Mouse (Mus musculus): ENCODE data around the gene Itgb3. TPM values are rescaled to one million over a fixed set of nuclear protein-coding genes. Genes with fewer than 3 reads are reported as not detected.
"Not testable (repeated sequence)": the region's sequence is repeated elsewhere in the genome, so short reads cannot be mapped to it uniquely, and the experiment has no call there.

The Itgb3 gene
- polyA plus RNA-seq, 1 experiment, result 14.7 TPM

DNA sequence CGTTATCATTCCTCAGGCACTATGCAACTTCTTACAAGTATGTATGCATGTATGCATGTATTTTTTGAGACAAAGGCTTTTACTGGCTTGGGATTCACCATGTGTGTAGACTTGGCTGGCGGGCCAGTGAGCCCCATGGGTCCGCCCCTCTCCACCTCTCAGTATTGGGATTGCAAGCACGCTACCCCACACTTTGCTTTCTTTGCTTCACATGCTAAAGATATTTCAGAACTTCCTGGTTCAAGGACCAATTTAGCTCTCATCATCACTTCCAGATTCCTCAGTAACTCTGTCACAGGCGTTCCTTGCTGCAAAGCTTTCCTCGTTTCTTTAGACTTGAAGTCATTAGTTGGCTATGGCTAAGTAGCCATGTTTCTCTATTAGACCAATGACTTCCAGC, 41.7 kb upstream of the Itgb3 start:
- TF ChIP-seq CTCF (IDR thresholded peaks at IDR 0.05; ENCODE audit: borderline replicate concordance, control insufficient read depth, extremely low read depth, insufficient read depth, low read length, poor library complexity), result no peak
- no peak for TF ChIP-seq POLR2A (IDR thresholded peaks at IDR 0.05; ENCODE audit: control insufficient read depth, extremely low read depth, insufficient read depth, low read length, poor library complexity)
- WGBS, result 95% methylated on average over 6 of the region's 6 CpGs

DNA sequence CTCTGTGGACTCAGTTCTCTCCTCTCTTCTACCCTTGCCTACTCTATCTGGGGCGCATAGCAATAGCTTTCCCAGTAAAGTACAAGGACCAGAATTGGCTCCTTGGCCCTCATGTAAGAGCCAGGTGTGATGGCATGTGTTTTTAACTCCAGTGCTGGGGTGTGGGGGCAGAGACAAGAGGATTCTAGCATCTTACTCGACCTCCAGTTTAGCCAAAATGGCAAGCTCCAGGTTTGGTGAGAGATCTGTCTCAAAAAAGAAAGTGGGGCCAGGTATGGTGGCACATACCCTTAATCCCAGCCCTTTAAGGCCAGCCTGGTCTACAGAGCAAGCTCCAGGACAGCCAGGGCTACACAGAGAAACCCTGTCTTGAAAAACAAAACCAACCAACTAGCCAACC, 41.0 kb upstream of the Itgb3 start:
- WGBS, result 82% methylated on average over 2 of the region's 2 CpGs
- Histone ChIP-seq H3K4me3 (ENCODE audit: control insufficient read depth, insufficient read depth, low read length) (no peak overlapping the region), H3K27ac (ENCODE audit: control insufficient read depth, insufficient read depth, low read length) (no peak overlapping the region), H3K36me3 (ENCODE audit: control insufficient read depth, insufficient read depth, low read length) (no peaks in the 10 kb centered on the region), H3K27me3 (ENCODE audit: control insufficient read depth, insufficient read depth, low read length) (peaks cover 2% of the 10 kb centered on the region; the same call in 1 of the 2 replicates), H3K4me1 (replicated peaks; ENCODE audit: control insufficient read depth, insufficient read depth, low read length) (peaks cover 5% of the 10 kb centered on the region)
- DNase-seq, result no peak
- TF ChIP-seq POLR2A (IDR thresholded peaks at IDR 0.05; ENCODE audit: control insufficient read depth, extremely low read depth, insufficient read depth, low read length, poor library complexity) (no peak), CTCF (IDR thresholded peaks at IDR 0.05; ENCODE audit: borderline replicate concordance, control insufficient read depth, extremely low read depth, insufficient read depth, low read length, poor library complexity) (no peak)

More for the DNA sequence above, 41.7 kb upstream of the Itgb3 start:
- Histone ChIP-seq H3K27me3 (ENCODE audit: control insufficient read depth, insufficient read depth, low read length) (no peaks in the 10 kb centered on the region), H3K27ac (ENCODE audit: control insufficient read depth, insufficient read depth, low read length) (no peak overlapping the region), H3K36me3 (ENCODE audit: control insufficient read depth, insufficient read depth, low read length) (no peaks in the 10 kb centered on the region), H3K4me1 (replicated peaks; ENCODE audit: control insufficient read depth, insufficient read depth, low read length) (peaks cover 1% of the 10 kb centered on the region), H3K4me3 (ENCODE audit: control insufficient read depth, insufficient read depth, low read length) (no peak overlapping the region)
- no peak for DNase-seq

DNA sequence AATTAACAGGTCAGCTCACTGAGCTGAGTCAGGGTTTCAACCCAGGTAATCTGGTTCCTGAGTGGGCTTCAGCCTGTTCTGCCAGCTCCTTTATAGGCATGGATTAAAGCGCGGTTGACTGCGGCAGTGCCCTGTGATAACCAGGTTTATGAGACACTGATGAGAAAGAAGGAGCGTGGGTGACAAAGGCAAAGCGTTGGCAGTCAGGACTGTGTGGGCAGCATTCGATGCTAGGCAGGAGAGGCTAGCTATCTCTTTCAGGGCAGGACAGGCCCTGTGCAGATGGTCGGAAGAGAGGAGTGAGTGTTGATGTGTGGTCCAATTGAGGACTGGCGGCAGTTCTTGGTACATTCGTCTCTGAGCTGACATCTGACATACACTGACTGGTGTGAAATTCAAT, 40.1 kb upstream of the Itgb3 start:
- no peak overlapping the region for H3K4me3 ChIP-seq (ENCODE audit: control insufficient read depth, insufficient read depth, low read length)
- 96% methylated on average over 9 of the region's 9 CpGs for WGBS
- H3K27ac ChIP-seq (ENCODE audit: control insufficient read depth, insufficient read depth, low read length), result no peak overlapping the region
- peaks cover 5% of the 10 kb centered on the region for H3K4me1 ChIP-seq (replicated peaks; ENCODE audit: control insufficient read depth, insufficient read depth, low read length)
- peaks cover 2% of the 10 kb centered on the region; the same call in 1 of the 2 replicates for H3K27me3 ChIP-seq (ENCODE audit: control insufficient read depth, insufficient read depth, low read length)
- TF ChIP-seq CTCF (IDR thresholded peaks at IDR 0.05; ENCODE audit: borderline replicate concordance, control insufficient read depth, extremely low read depth, insufficient read depth, low read length, poor library complexity) (no peak), POLR2A (IDR thresholded peaks at IDR 0.05; ENCODE audit: control insufficient read depth, extremely low read depth, insufficient read depth, low read length, poor library complexity) (no peak)
- H3K36me3 ChIP-seq (ENCODE audit: control insufficient read depth, insufficient read depth, low read length), result no peaks in the 10 kb centered on the region
- DNase-seq, result no peak

DNA sequence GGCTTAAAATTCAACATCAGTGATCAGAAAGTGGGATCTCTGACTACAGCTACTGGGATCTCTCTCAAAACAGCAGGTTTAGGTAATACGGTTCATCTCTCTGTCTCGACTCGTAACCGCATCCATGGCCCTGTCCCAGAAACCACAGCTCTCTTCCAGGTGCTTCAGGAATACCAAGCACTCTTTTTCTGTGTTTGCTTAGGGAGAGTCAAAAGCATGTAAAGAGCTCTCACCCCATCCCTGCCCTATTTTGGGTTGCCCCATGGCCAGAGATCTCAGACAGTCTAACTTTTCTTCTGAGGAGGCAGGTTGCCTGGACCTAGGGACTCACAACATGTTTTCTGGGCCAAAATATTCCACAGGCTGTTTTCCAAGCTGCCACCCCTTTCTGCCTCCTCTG, 39.5 kb upstream of the Itgb3 start:
- TF ChIP-seq CTCF (IDR thresholded peaks at IDR 0.05; ENCODE audit: borderline replicate concordance, control insufficient read depth, extremely low read depth, insufficient read depth, low read length, poor library complexity) (no peak), POLR2A (IDR thresholded peaks at IDR 0.05; ENCODE audit: control insufficient read depth, extremely low read depth, insufficient read depth, low read length, poor library complexity) (no peak)
- 96% methylated on average over 4 of the region's 4 CpGs for WGBS
- no peaks in the 10 kb centered on the region for H3K36me3 ChIP-seq (ENCODE audit: control insufficient read depth, insufficient read depth, low read length)
- peaks cover 5% of the 10 kb centered on the region for H3K4me1 ChIP-seq (replicated peaks; ENCODE audit: control insufficient read depth, insufficient read depth, low read length)
- no peak for DNase-seq
- peaks cover 2% of the 10 kb centered on the region; the same call in 1 of the 2 replicates for H3K27me3 ChIP-seq (ENCODE audit: control insufficient read depth, insufficient read depth, low read length)
- no peak overlapping the region for H3K27ac ChIP-seq (ENCODE audit: control insufficient read depth, insufficient read depth, low read length)
- no peak overlapping the region for H3K4me3 ChIP-seq (ENCODE audit: control insufficient read depth, insufficient read depth, low read length)

DNA sequence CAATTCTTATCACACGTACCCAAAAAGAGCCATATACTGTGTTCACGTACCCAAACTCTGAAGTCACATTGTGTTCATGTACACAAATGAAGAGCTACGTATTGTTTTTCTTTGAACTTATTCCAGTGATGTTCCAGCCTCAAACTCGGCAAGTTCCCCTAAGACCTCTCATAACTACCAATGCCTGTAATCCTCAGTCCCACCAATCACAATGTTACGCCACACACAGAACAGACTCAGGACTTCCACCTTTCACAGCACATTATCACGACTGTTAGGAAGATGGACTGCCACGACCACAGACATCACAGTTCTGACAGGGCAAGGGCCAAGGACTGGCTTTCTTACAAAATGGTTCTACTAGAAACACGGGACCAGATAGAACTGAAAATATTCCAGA, 37.3 kb upstream of the Itgb3 start:
- H3K4me3 ChIP-seq (ENCODE audit: control insufficient read depth, insufficient read depth, low read length); H3K36me3 ChIP-seq (ENCODE audit: control insufficient read depth, insufficient read depth, low read length); H3K4me1 ChIP-seq (replicated peaks; ENCODE audit: control insufficient read depth, insufficient read depth, low read length); H3K27me3 ChIP-seq (ENCODE audit: control insufficient read depth, insufficient read depth, low read length); H3K27ac ChIP-seq (ENCODE audit: control insufficient read depth, insufficient read depth, low read length); DNase-seq: not testable (repeated sequence)
- 69% methylated on average over 8 of the region's 8 CpGs for WGBS

DNA sequence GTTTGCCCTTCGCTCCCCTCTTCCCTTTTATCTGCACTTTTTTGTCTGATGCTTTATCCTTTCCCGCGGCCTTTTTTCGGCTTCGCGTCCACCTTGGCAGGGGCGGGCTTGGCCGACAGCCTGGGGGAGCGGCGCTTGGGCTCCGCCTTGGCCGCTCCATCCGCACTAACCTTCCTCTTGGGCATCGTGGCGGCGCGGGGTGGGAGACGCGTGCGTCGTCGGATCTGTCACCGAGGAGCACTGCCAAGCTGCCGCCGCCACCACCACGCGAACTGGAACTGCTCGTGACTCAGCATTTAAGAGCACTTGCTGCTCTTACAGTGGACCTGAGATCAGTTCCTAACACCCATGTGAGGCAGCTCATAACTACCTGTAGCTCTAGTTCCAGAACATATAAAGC, 36.4 kb upstream of the Itgb3 start:
- H3K27ac ChIP-seq (ENCODE audit: control insufficient read depth, insufficient read depth, low read length); H3K36me3 ChIP-seq (ENCODE audit: control insufficient read depth, insufficient read depth, low read length); H3K27me3 ChIP-seq (ENCODE audit: control insufficient read depth, insufficient read depth, low read length); H3K4me1 ChIP-seq (replicated peaks; ENCODE audit: control insufficient read depth, insufficient read depth, low read length); DNase-seq; H3K4me3 ChIP-seq (ENCODE audit: control insufficient read depth, insufficient read depth, low read length): not testable (repeated sequence)
- WGBS, result 2% methylated on average over 28 of the region's 28 CpGs

DNA sequence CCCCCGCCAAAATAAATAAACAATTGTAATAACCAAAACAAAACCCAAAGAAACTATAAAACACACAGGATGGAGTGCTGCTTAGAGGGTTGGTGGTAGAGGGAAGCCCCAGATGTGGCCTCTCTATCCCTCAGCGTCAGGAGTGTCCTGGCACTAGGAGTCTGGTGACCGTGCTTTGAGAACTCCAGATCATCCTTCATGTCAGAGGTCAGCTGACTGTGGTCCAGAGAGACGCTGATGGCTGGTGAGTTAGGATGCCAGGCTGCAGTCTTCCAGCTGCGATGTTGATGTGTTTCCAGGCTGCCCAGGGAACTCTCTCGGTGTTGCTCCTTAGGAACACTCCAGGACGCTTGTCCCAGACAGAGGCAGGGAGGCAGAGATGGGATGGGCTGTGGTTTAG, 35.7 kb upstream of the Itgb3 start:
- WGBS, result 93% methylated on average over 7 of the region's 7 CpGs
- peaks cover 5% of the 10 kb centered on the region for H3K4me1 ChIP-seq (replicated peaks; ENCODE audit: control insufficient read depth, insufficient read depth, low read length)
- no peak for DNase-seq
- no peak overlapping the region for H3K4me3 ChIP-seq (ENCODE audit: control insufficient read depth, insufficient read depth, low read length)
- no peaks in the 10 kb centered on the region for H3K36me3 ChIP-seq (ENCODE audit: control insufficient read depth, insufficient read depth, low read length)
- H3K27me3 ChIP-seq (ENCODE audit: control insufficient read depth, insufficient read depth, low read length), result peaks cover 2% of the 10 kb centered on the region; the same call in 1 of the 2 replicates
- H3K27ac ChIP-seq (ENCODE audit: control insufficient read depth, insufficient read depth, low read length), result no peak overlapping the region
- no peak for TF ChIP-seq CTCF (IDR thresholded peaks at IDR 0.05; ENCODE audit: borderline replicate concordance, control insufficient read depth, extremely low read depth, insufficient read depth, low read length, poor library complexity)
- no peak for TF ChIP-seq POLR2A (IDR thresholded peaks at IDR 0.05; ENCODE audit: control insufficient read depth, extremely low read depth, insufficient read depth, low read length, poor library complexity)

Data from thymus, adult 2 months (tissue).